In genomic region chr1:166127719-166128118, GRCm38 (mm10) we compare ENCODE assay signal across 10 mouse cellular contexts. TPM values are rescaled to one million over a fixed set of nuclear protein-coding genes. Genes with fewer than 3 reads are reported as not detected.
A peak's percentile ranks its signal among the peaks of the same experiment; 100 is the strongest.
DNase-seq lines count a peak whose midpoint lies in the region; ATAC-seq and TF ChIP-seq lines count a peak whose summit lies in the region.
"Had no signal": no experiment of that assay in that cellular context is flagged by ENCODE, and none has a peak within 500 bp of the region (broad histone marks: within the 10 kb centered on the region; RNA-seq: fewer than 3 reads in every experiment).

Gene Dusp27 (minus strand): TSS chr1:166127922.

- H3K4me2 ChIP-seq in embryonic facial prominence, embryonic 12.5 days (replicated peaks), result peak within 1 kb of the TSS; percentile 37
- peak within 1 kb of the TSS; percentile 70 for H3K4me2 ChIP-seq in heart, embryonic 13.5 days
- peak within 1 kb of the TSS; percentile 19; the same call in 1 of the 2 replicates for H3K4me2 ChIP-seq in limb, embryonic 15.5 days

- H3K4me3 ChIP-seq in embryonic facial prominence, embryonic 12.5 days, result 0 out of 2 replicates have a peak within 1 kb of the TSS, but pooled peaks have one; percentile 10
- peak within 1 kb of the TSS; percentile 60 for H3K4me3 ChIP-seq in heart, embryonic 13.5 days
- H3K4me3 ChIP-seq in limb, embryonic 15.5 days, result peak within 1 kb of the TSS; percentile 17
- H3K4me3 ChIP-seq in thymus, adult 2 months (ENCODE audit: control insufficient read depth, insufficient read depth, low read length), result no peak within 1 kb of the TSS

- peaks cover 36% of the 10 kb centered on the region for H3K4me1 ChIP-seq in embryonic facial prominence, embryonic 12.5 days
- peaks cover 68% of the 10 kb centered on the region for H3K4me1 ChIP-seq in heart, embryonic 13.5 days
- peaks cover 29% of the 10 kb centered on the region for H3K4me1 ChIP-seq in limb, embryonic 15.5 days
- 0 out of 2 replicates have a peak, but pooled peaks cover 5% of the 10 kb centered on the region for H3K4me1 ChIP-seq in thymus, adult 2 months (replicated peaks; ENCODE audit: control insufficient read depth, insufficient read depth, low read length)

- ATAC-seq in embryonic facial prominence, embryonic 12.5 days (ENCODE audit: insufficient number of reproducible peaks, insufficient read depth, low FRiP score, low TSS enrichment), result no peak
- ATAC-seq in heart, embryonic 13.5 days (ENCODE audit: extremely low read depth, insufficient number of reproducible peaks, low FRiP score, low TSS enrichment), result no peak
- ATAC-seq in limb, embryonic 15.5 days (ENCODE audit: insufficient number of reproducible peaks, low FRiP score, low TSS enrichment, low read depth), result no peak
- ATAC-seq: inflammation-experienced regulatory T-cells, adult 6 months had no signal

- H3K9ac ChIP-seq in embryonic facial prominence, embryonic 12.5 days, result no peak within 1 kb of the TSS
- H3K9ac ChIP-seq in heart, embryonic 13.5 days, result peak within 1 kb of the TSS; percentile 86
- no peak within 1 kb of the TSS for H3K9ac ChIP-seq in limb, embryonic 15.5 days

- 25% methylated on average over 4 of the region's 4 CpGs for WGBS in embryonic facial prominence, embryonic 12.5 days
- 10% methylated on average over 4 of the region's 4 CpGs for WGBS in heart, embryonic 13.5 days
- 18% methylated on average over 4 of the region's 4 CpGs for WGBS in limb, embryonic 15.5 days
- 93% methylated on average over 4 of the region's 4 CpGs for WGBS in thymus, adult 2 months

- peak; percentile 60 for DNase-seq in ZHBTc4 (ENCODE audit: low read depth, low spot score)
- DNase-seq in thymus, adult 2 months, result no peak
- no peak for DNase-seq in ovary, postnatal 36 days (ENCODE audit: low spot score)
- no peak for DNase-seq in lung, postnatal 14 days
- no peak for DNase-seq in cerebellum, adult 8-10 months
- DNase-seq: cerebellum, postnatal 25 days had no signal

- TF ChIP-seq POLR2A in thymus, adult 2 months (IDR thresholded peaks at IDR 0.05; ENCODE audit: control insufficient read depth, extremely low read depth, insufficient read depth, low read length, poor library complexity), result no peak

- H3K36me3 ChIP-seq in embryonic facial prominence, embryonic 12.5 days, result no peaks in the 10 kb centered on the region
- peaks cover 28% of the 10 kb centered on the region for H3K36me3 ChIP-seq in heart, embryonic 13.5 days
- no peaks in the 10 kb centered on the region for H3K36me3 ChIP-seq in limb, embryonic 15.5 days
- H3K36me3 ChIP-seq in thymus, adult 2 months (ENCODE audit: control insufficient read depth, insufficient read depth, low read length), result no peaks in the 10 kb centered on the region

- no peaks in the 10 kb centered on the region for H3K9me3 ChIP-seq in embryonic facial prominence, embryonic 12.5 days
- peaks cover 4% of the 10 kb centered on the region; the same call in 1 of the 2 replicates for H3K9me3 ChIP-seq in heart, embryonic 13.5 days
- no peaks in the 10 kb centered on the region for H3K9me3 ChIP-seq in limb, embryonic 15.5 days

- no peaks in the 10 kb centered on the region for H3K27me3 ChIP-seq in embryonic facial prominence, embryonic 12.5 days
- no peaks in the 10 kb centered on the region for H3K27me3 ChIP-seq in heart, embryonic 13.5 days (replicated peaks)
- H3K27me3 ChIP-seq in limb, embryonic 15.5 days, result no peaks in the 10 kb centered on the region
- H3K27me3 ChIP-seq in thymus, adult 2 months (ENCODE audit: control insufficient read depth, insufficient read depth, low read length), result no peaks in the 10 kb centered on the region

- H3K27ac ChIP-seq in embryonic facial prominence, embryonic 12.5 days, result peak within 1 kb of the TSS; percentile 37
- peak within 1 kb of the TSS; percentile 98 for H3K27ac ChIP-seq in heart, embryonic 13.5 days (replicated peaks)
- H3K27ac ChIP-seq in limb, embryonic 15.5 days, result peak within 1 kb of the TSS; percentile 43; the same call in 1 of the 2 replicates
- no peak within 1 kb of the TSS for H3K27ac ChIP-seq in thymus, adult 2 months (ENCODE audit: control insufficient read depth, insufficient read depth, low read length)

- no peak for TF ChIP-seq CTCF in thymus, adult 2 months (IDR thresholded peaks at IDR 0.05; ENCODE audit: borderline replicate concordance, control insufficient read depth, extremely low read depth, insufficient read depth, low read length, poor library complexity)

RNA-seq across cellular contexts. Expression of gene Dusp27, which starts in this region (rescaled TPM):
- 4.1 and 4.5 TPM in 2 replicates for polyA plus RNA-seq in embryonic facial prominence, embryonic 12.5 days (2016; fragmentation: Nextera tagmentation; extraction: Ambion mirVana)
- polyA plus RNA-seq in heart, embryonic 13.5 days (2015; fragmentation: Nextera tagmentation; extraction: Ambion mirVana), result 45.4 and 48.9 TPM in 2 replicates
- polyA plus RNA-seq in limb, embryonic 15.5 days (2015; fragmentation: Nextera tagmentation; extraction: Ambion mirVana), result 6.0 and 13.3 TPM in 2 replicates
- polyA plus RNA-seq in thymus, adult 2 months (2012; rRNA removed), result 0.08 and 0.32 TPM in 2 replicates
- polyA plus RNA-seq: inflammation-experienced regulatory T-cells, adult 6 months had no signal

Comparison
In these comparisons a context has a peak if more than half of its experiments do, and no peak if none do; other contexts are left out.
1. H3K4me2 ChIP-seq: peak in every context shown above with its lines; median percentile 70 in heart, embryonic 13.5 days; 37 in embryonic facial prominence, embryonic 12.5 days; 19 in limb, embryonic 15.5 days.